Comparison of ENCODE assay signal across 14 mouse cellular contexts in genomic region chr3:99288302-99288701, GRCm38 (mm10). TPM values are rescaled to one million over a fixed set of nuclear protein-coding genes. Genes with fewer than 3 reads are reported as not detected.
DNase-seq lines count a peak whose midpoint lies in the region; ATAC-seq and TF ChIP-seq lines count a peak whose summit lies in the region.
"Had no signal": no experiment of that assay in that cellular context is flagged by ENCODE, and none has a peak within 500 bp of the region (broad histone marks: within the 10 kb centered on the region; RNA-seq: fewer than 3 reads in every experiment).

No protein-coding gene starts in this region.

- DNase-seq in gastrocnemius, adult 2 months, result no peak
- no peak for DNase-seq in gastrocnemius, postnatal 36 days
- no peak for DNase-seq in liver, postnatal 0 days
- no peak for DNase-seq in liver
- DNase-seq in MEL (ENCODE audit: low read depth, low spot score), result peak; percentile 65
- no peak for DNase-seq in forebrain, postnatal 0 days
- no peak for DNase-seq in cerebellum, postnatal 25 days

- no peaks in the 10 kb centered on the region for H3K79me2 ChIP-seq in MEL (ENCODE audit: control insufficient read depth, insufficient read depth, low read length, poor library complexity)

- peak; percentile 57 for TF ChIP-seq CTCF in gastrocnemius, adult 2 months (IDR thresholded peaks at IDR 0.05)
- TF ChIP-seq CTCF in liver, postnatal 0 days (IDR thresholded peaks at IDR 0.05; ENCODE audit: low read depth), result peak; percentile 46
- peak; percentile 60 to 77 (median 68) for TF ChIP-seq CTCF in MEL (IDR thresholded peaks at IDR 0.05 in 2 of 3, conservative IDR thresholded peaks at IDR 0.05 in 1 of 3; ENCODE audit: control insufficient read depth in 1 of 3, insufficient read depth in 1 of 3, low read depth in 2 of 3, low read length in 3 of 3, poor library complexity in 1 of 3, severe bottlenecking in 1 of 3)
- TF ChIP-seq CTCF in small intestine, adult 2 months (IDR thresholded peaks at IDR 0.05; ENCODE audit: extremely low read depth, insufficient read length, insufficient replicate concordance, low read depth, low read length), result peak; percentile 37; the same call in 1 of the 2 replicates
- TF ChIP-seq CTCF in forebrain, postnatal 0 days (IDR thresholded peaks at IDR 0.05; ENCODE audit: low read depth), result no peak

- no peaks in the 10 kb centered on the region for H3K27me3 ChIP-seq in liver, postnatal 0 days (ENCODE audit: insufficient read depth, low read length)
- H3K27me3 ChIP-seq in MEL (ENCODE audit: control insufficient read depth in 1 of 2, insufficient read depth in 2 of 2, low read length in 2 of 2), result no peaks in the 10 kb centered on the region
- H3K27me3 ChIP-seq in small intestine, adult 2 months (ENCODE audit: control insufficient read depth, insufficient read depth, low read length), result no peaks in the 10 kb centered on the region
- H3K27me3 ChIP-seq in forebrain, postnatal 0 days (ENCODE audit: insufficient read depth, low read length), result no peaks in the 10 kb centered on the region
- H3K27me3 ChIP-seq: embryonic facial prominence, embryonic 12.5 days; forebrain, embryonic 15.5 days; intestine, embryonic 15.5 days; neural tube, embryonic 12.5 days; stomach, embryonic 15.5 days had no signal

- TF ChIP-seq RAD21 in MEL (IDR thresholded peaks at IDR 0.05; ENCODE audit: low read depth, low read length), result peak; percentile 59

- H3K9me3 ChIP-seq in liver, postnatal 0 days (ENCODE audit: low read length), result no peaks in the 10 kb centered on the region
- H3K9me3 ChIP-seq in MEL (replicated peaks; ENCODE audit: insufficient read depth, low read length), result no peaks in the 10 kb centered on the region
- no peaks in the 10 kb centered on the region for H3K9me3 ChIP-seq in forebrain, postnatal 0 days (ENCODE audit: low read length)
- H3K9me3 ChIP-seq: embryonic facial prominence, embryonic 12.5 days; forebrain, embryonic 15.5 days; intestine, embryonic 15.5 days; neural tube, embryonic 12.5 days; stomach, embryonic 15.5 days had no signal

- no peaks in the 10 kb centered on the region for H3K4me1 ChIP-seq in liver, postnatal 0 days (ENCODE audit: insufficient read depth)
- H3K4me1 ChIP-seq in MEL (ENCODE audit: control insufficient read depth in 1 of 2, insufficient read depth in 2 of 2, low read length in 2 of 2), result peaks cover 5 to 13% of the 10 kb centered on the region in 2 experiments; a peak in 3 of 4 replicates
- no peaks in the 10 kb centered on the region for H3K4me1 ChIP-seq in small intestine, adult 2 months (ENCODE audit: control insufficient read depth, insufficient read depth, insufficient read length, low read length)
- no peaks in the 10 kb centered on the region for H3K4me1 ChIP-seq in forebrain, postnatal 0 days (ENCODE audit: insufficient read depth)
- H3K4me1 ChIP-seq: intestine, embryonic 15.5 days; neural tube, embryonic 12.5 days; stomach, embryonic 15.5 days had no signal

- no peak overlapping the region for H3K4me3 ChIP-seq in gastrocnemius, adult 2 months
- no peak overlapping the region for H3K4me3 ChIP-seq in liver, postnatal 0 days (ENCODE audit: low read depth, low read length)
- H3K4me3 ChIP-seq in MEL (ENCODE audit: control insufficient read depth in 1 of 2, insufficient read depth in 1 of 2, low read depth in 2 of 2, low read length in 2 of 2), result no peak overlapping the region
- H3K4me3 ChIP-seq in small intestine, adult 2 months (ENCODE audit: low read depth, low read length), result no peak overlapping the region
- no peak overlapping the region for H3K4me3 ChIP-seq in forebrain, postnatal 0 days (ENCODE audit: low read depth, low read length)
- H3K4me3 ChIP-seq: embryonic facial prominence, embryonic 12.5 days; forebrain, embryonic 15.5 days; intestine, embryonic 15.5 days; neural tube, embryonic 12.5 days; stomach, embryonic 15.5 days had no signal

- H3K4me2 ChIP-seq in liver, postnatal 0 days (ENCODE audit: low read depth, low read length), result no peak overlapping the region
- H3K4me2 ChIP-seq in forebrain, postnatal 0 days (ENCODE audit: low read depth), result no peak overlapping the region
- H3K4me2 ChIP-seq: embryonic facial prominence, embryonic 12.5 days; forebrain, embryonic 15.5 days; intestine, embryonic 15.5 days; neural tube, embryonic 12.5 days; stomach, embryonic 15.5 days had no signal

- ATAC-seq in liver, postnatal 0 days, result no peak
- no peak for ATAC-seq in forebrain, postnatal 0 days
- ATAC-seq: forebrain, embryonic 15.5 days; intestine, embryonic 15.5 days had no signal

- no peak for TF ChIP-seq POLR2A in MEL (IDR thresholded peaks at IDR 0.05; ENCODE audit: control insufficient read depth in 1 of 2, insufficient read depth in 1 of 2, low read depth in 1 of 2, low read length in 2 of 2, poor library complexity in 1 of 2)
- TF ChIP-seq POLR2A in small intestine, adult 2 months (IDR thresholded peaks at IDR 0.05; ENCODE audit: low read depth, low read length), result no peak

- H3K9ac ChIP-seq in liver, postnatal 0 days (replicated peaks), result no peak overlapping the region
- no peak overlapping the region for H3K9ac ChIP-seq in MEL (ENCODE audit: control insufficient read depth, low read depth, low read length, poor library complexity, severe bottlenecking)
- no peak overlapping the region for H3K9ac ChIP-seq in forebrain, postnatal 0 days
- H3K9ac ChIP-seq: embryonic facial prominence, embryonic 12.5 days; forebrain, embryonic 15.5 days; intestine, embryonic 15.5 days; neural tube, embryonic 12.5 days; stomach, embryonic 15.5 days had no signal

- TF ChIP-seq EP300 in liver, postnatal 0 days (IDR thresholded peaks at IDR 0.05; ENCODE audit: low read depth), result no peak
- TF ChIP-seq EP300 in MEL (IDR thresholded peaks at IDR 0.05; ENCODE audit: low read depth in 1 of 2, low read length in 2 of 2), result no peak

- H3K27ac ChIP-seq in gastrocnemius, adult 2 months, result peak overlapping the region; percentile 77; the same call in 1 of the 2 replicates
- no peak overlapping the region for H3K27ac ChIP-seq in liver, postnatal 0 days (ENCODE audit: low read depth)
- H3K27ac ChIP-seq in MEL (ENCODE audit: control insufficient read depth, low read depth, low read length), result no peak overlapping the region
- H3K27ac ChIP-seq in small intestine, adult 2 months (ENCODE audit: insufficient read depth, low read depth, low read length), result no peak overlapping the region
- H3K27ac ChIP-seq in forebrain, postnatal 0 days (ENCODE audit: low read depth, low read length), result no peak overlapping the region
- H3K27ac ChIP-seq: embryonic facial prominence, embryonic 12.5 days; forebrain, embryonic 15.5 days; intestine, embryonic 15.5 days; neural tube, embryonic 12.5 days; stomach, embryonic 15.5 days had no signal

- H3K36me3 ChIP-seq in liver, postnatal 0 days (replicated peaks; ENCODE audit: insufficient read depth, low read length), result no peaks in the 10 kb centered on the region
- peaks cover 0 to 14% of the 10 kb centered on the region in 2 experiments; a peak in 3 of 4 replicates for H3K36me3 ChIP-seq in MEL (ENCODE audit: control insufficient read depth in 1 of 2, insufficient read depth in 2 of 2, low read length in 2 of 2)
- H3K36me3 ChIP-seq in small intestine, adult 2 months (ENCODE audit: control insufficient read depth, insufficient read depth, low read length), result no peaks in the 10 kb centered on the region
- no peaks in the 10 kb centered on the region for H3K36me3 ChIP-seq in forebrain, postnatal 0 days (ENCODE audit: insufficient read depth)
- H3K36me3 ChIP-seq: embryonic facial prominence, embryonic 12.5 days; forebrain, embryonic 15.5 days; G1E; intestine, embryonic 15.5 days; neural tube, embryonic 12.5 days; stomach, embryonic 15.5 days had no signal

- intact Hi-C loops in gastrocnemius, adult 2 months (cut with DNase I), result loop anchor here (2.0 kb wide), 1 partner anchor 32 kb away; no protein-coding TSS in a partner anchor
- intact Hi-C loops in gastrocnemius, postnatal 36 days (cut with DNase I), result no loop called here

- WGBS in liver, postnatal 0 days (ENCODE audit: insufficient replicate concordance), result 47% methylated on average over 2 of the region's 2 CpGs
- WGBS in small intestine, adult 2 months, result 34% methylated on average over 2 of the region's 2 CpGs
- WGBS in forebrain, postnatal 0 days, result 62% methylated on average over 2 of the region's 2 CpGs

TF ChIP-seq in MEL, 35 proteins besides CTCF, POLR2A, EP300 and RAD21:
- TF ChIP-seq MAFK (IDR thresholded peaks at IDR 0.05; ENCODE audit: borderline replicate concordance, low read depth, low read length) (no peak), SMC3 (IDR thresholded peaks at IDR 0.05; ENCODE audit: low read depth, low read length) (peak; percentile 69)

RNA-seq across cellular contexts. Expression of gene Tbx15, which starts 48.1 kb away (rescaled TPM):
- total RNA-seq in gastrocnemius, adult 2 months (2021), result 100 to 1,000 TPM; 105 to 145 TPM
- 100 to 1,000 TPM; 117 to 119 TPM for total RNA-seq in gastrocnemius, postnatal 36 days (2021)
- 0.13 and 0.19 TPM in 2 replicates for polyA plus RNA-seq in liver, postnatal 0 days (2015; fragmentation: Nextera tagmentation; extraction: Ambion mirVana)
- 8.9 and 9.8 TPM in 2 replicates for total RNA-seq in MEL (2012; rRNA removed)
- polyA plus RNA-seq in MEL (2012; ENCODE audit: insufficient read depth in 1 of 2, insufficient read length in 2 of 2, low read depth in 1 of 2, low replicate concordance in 2 of 2, missing spikeins in 1 of 2), result 10 to 100 TPM in 1 of 2 experiments, not detected in 1; 13.0 TPM
- polyA plus RNA-seq in small intestine, adult 2 months (2012; rRNA removed), result not detected in 2 replicates
- 4.6 and 5.6 TPM in 2 replicates for total RNA-seq in forebrain, postnatal 0 days (2014; rRNA removed)
- 0.50 and 0.67 TPM in 2 replicates for polyA plus RNA-seq in forebrain, postnatal 0 days (2015; fragmentation: Nextera tagmentation; extraction: Ambion mirVana)
- polyA plus RNA-seq: G1E had no signal
